Mouse (Mus musculus) midbrain, embryonic 13.5 days (tissue): Measurements from ENCODE around the gene Trim14. TPM values are rescaled to one million over a fixed set of nuclear protein-coding genes. Genes with fewer than 3 reads are reported as not detected.

Experiments
- polyA plus RNA-seq: library from polyadenylated mRNA; unstranded; fragments of >200 nt; fragmentation: Nextera tagmentation; extraction: Ambion mirVana; gene quantifications from 2 replicates; pipeline ENCODE4 v1.2.1, GENCODE M21; 2015

The Trim14 gene
- polyA plus RNA-seq, 1 experiment from 2014 or later = 0.57 TPM

Other genes with a start within 250 kb of the Trim14 start
- not detected in 2 replicates for gene Foxe1, start 192.5 kb downstream of the Trim14 start, polyA plus RNA-seq
- gene Trmo, start 146.7 kb downstream of the Trim14 start, polyA plus RNA-seq = 7.8 and 9.2 TPM in 2 replicates
- gene Hemgn, start 122.6 kb downstream of the Trim14 start, polyA plus RNA-seq = 0.17 and 0.26 TPM in 2 replicates
- 126 and 136 TPM in 2 replicates for gene Anp32b, start 85.2 kb downstream of the Trim14 start, polyA plus RNA-seq
- 63.2 and 63.9 TPM in 2 replicates for gene Nans, start 46.9 kb downstream of the Trim14 start, polyA plus RNA-seq
- gene Coro2a, start 66.1 kb upstream of the Trim14 start, polyA plus RNA-seq = 2.5 and 3.9 TPM in 2 replicates
- gene Tbc1d2, start 114.1 kb upstream of the Trim14 start, polyA plus RNA-seq = 0.54 and 0.55 TPM in 2 replicates